Mouse (Mus musculus) heart, adult 2 months (tissue): ENCODE results near the gene Arsa.

ENCODE experiments used
- CTCF ChIP-seq: fragments of 200-600 bp; IDR thresholded peaks from 2 replicates; pipeline ENCODE4 v1.8.1; 2022; ENCODE audit warnings: antibody characterized with exemption, mild to moderate bottlenecking, moderate library complexity
- EP300 ChIP-seq: fragments of 200-500 bp; IDR thresholded peaks from 2 replicates; pipeline ENCODE4 v1.6.1; 2011; ENCODE audit warnings: low read depth, low read length, control low read depth; ENCODE audit not compliant: insufficient read depth
- POLR2A ChIP-seq: fragments of 200-500 bp; IDR thresholded peaks from 2 replicates; pipeline ENCODE4 v1.6.1; 2011; ENCODE audit warnings: mild to moderate bottlenecking, low read depth, low read length, control low read depth; ENCODE audit not compliant: insufficient read depth

GRCm38 (mm10) chr15:89455642-89456041, 21.6 kb downstream of the Arsa start:
- TF ChIP-seq EP300 = no peak
- no peak for TF ChIP-seq CTCF
- no peak for TF ChIP-seq POLR2A
